Mouse (Mus musculus) frontal cortex, postnatal 10 days (tissue): ENCODE measurements around the gene Cend1.

Experiments
- DNase-seq, 2 experiments: peaks; one replicate each; pipeline ENCODE4 v3.0.0; 2022; ENCODE audit warnings: low spot score in 2 of 2, mixed read lengths in 1 of 2

Cend1 gene

GRCm38 (mm10) chr7:141394158-141394557 is 35.1 kb downstream of the Cend1 start:
- no peak for DNase-seq

GRCm38 (mm10) chr7:141392552-141393222 is 36.6 kb downstream of the Cend1 start:
- no peak for DNase-seq

DNA sequence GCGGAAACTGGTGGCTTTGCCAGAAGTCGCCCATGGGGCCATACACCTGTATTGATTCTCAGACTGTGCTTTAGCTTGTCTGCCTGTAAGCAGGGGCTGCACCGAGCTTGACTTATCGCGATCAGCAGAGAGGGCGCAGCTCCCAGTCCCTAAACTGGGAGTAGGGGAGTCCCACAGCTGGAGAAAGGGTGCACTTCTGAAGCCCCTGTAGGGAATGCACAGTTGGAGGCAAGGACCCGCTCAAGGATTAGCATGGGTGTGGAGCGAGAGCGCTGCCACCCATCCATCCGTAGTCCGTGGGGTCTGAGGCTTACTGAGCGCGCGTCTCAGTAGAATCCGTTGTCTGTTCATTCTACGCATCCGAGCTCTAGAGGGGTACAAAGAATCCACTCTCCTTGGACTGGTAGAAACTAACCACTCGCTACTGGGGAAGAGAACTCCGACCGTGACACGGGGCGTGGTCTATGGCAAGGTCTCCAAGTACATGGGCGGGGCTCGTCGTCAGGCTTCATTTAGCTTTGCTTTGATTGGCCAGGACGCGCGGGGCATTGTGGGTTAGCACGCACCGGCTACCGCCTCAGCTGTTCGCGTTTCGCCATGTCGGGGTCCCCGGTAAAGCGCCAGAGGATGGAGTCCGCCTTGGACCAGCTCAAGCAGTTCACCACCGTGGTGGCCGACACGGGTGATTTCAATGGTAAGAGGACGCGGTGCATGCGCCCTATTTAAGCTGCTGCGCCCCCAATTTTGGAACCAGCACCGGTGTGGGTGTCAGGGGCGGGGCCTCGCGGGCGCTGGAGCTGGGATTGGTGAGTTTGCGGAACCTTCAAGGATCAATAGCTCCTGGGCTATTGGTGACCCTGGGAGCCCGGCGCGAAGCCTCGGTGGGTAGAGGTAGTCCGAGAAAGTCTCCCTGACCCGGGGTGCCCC is 37.4 kb downstream of the Cend1 start, which contains the start of gene Taldo1:
Gene Taldo1 (plus strand): TSS at position 575 of the 927 bp plus-strand sequence.
- DNase-seq, result peak; percentile 90 to 93

GRCm38 (mm10) chr7:141390326-141391259 is 38.7 kb downstream of the Cend1 start:
- no peak for DNase-seq

- no peak for DNase-seq
These were observed 40.7 kb downstream of the Cend1 start for GRCm38 (mm10) chr7:141388487-141389109.

DNA sequence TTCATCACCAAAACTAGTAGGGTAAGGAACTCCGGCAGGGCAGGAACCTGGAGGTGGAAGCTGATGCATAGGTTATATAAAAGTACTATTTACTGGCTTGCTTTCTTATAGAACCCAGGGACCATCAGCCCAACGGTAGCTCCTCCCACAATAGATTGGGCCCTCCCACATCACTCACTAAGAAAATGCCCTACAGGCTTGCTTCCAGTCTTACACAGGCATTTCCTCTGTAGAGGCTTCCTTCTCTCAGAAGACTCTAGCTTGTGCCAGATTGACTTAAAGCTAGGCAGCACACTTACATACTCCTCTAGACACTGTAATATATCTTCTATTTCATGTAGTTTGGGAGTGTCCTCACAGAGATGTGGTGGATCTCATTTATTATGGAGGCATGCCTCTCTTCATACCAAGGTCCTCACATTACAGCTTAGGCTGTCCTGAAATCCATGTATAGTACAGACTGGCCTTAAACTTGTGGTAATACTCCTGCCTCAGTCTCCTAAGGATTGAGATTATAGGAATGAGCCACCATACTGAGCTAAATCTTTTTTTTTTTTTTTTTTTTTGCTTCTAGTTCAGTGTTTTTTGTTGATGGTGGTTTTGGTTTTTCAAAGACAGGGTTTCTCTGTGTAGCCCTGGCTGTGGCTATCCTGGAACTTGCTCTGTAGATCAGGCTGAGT is 41.3 kb downstream of the Cend1 start:
- no peak for DNase-seq

DNA sequence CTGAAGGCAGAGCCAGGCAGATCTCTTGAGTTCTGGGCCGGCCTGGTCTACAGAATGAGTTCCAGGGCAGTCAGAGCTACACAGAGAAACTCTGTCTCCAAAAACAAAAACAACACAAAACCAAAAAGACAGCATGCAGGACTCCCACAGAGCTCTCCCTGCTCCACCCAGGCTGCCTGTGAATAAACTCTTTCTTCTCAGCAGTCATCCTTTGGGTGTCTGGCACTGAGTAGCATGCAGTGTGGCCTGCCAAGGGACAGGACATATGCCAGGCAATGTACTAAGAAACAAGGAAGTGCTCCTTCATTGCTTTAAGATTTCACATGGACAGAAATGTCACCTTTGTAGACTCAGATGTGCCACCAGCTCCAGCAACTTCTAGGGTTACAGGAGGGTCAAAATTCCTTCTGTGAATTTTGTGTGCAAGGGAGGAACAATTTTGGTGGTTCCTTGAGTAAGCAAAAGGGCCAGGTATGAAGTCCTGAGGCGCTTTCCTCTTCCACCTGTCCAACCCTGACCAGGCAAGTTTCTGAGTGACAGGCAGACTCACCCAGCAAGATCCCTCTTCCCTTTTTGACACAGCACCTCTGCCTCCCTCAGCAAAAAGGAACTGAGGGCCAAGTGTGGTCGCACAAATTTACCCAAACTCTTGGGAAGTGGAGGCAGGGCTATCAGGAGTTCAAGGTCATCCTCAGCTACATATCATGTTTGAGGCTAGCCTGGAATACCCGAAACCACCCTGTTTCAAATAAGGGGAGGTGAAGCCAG is 48.0 kb downstream of the Cend1 start:
- no peak for DNase-seq

GRCm38 (mm10) chr7:141379584-141379983 is 49.7 kb downstream of the Cend1 start:
- DNase-seq, result no peak
